Mouse (Mus musculus) limb, embryonic 11.5 days (tissue): Measurements from ENCODE around the gene Gm10260. TPM values are rescaled to one million over a fixed set of nuclear protein-coding genes. Genes with fewer than 3 reads are reported as not detected.
A peak's percentile ranks its signal among the peaks of the same experiment; 100 is the strongest.

ENCODE experiments used
- ATAC-seq: fragments of 200-750 bp; cut with Nextera tagmentation; 2 replicates; pipeline ENCODE4 v1.8.0; 2017; ENCODE audit warnings: low read depth; ENCODE audit not compliant: insufficient number of reproducible peaks, low FRiP score, low TSS enrichment
- DNase-seq: peaks from one replicate; pipeline ENCODE4 v3.0.0-alpha.2; 2015; ENCODE audit warnings: low spot score
- H3K27ac ChIP-seq: fragments of 300-500 bp; sonication (generic); replicated peaks from 2 replicates; pipeline ENCODE4 v1.5.1; 2014; ENCODE audit warnings: low read depth, mild to moderate bottlenecking, low read length
- H3K27me3 ChIP-seq: fragments of 300-500 bp; sonication (generic); 2 replicates; pipeline ENCODE4 v1.6.1; 2014; ENCODE audit warnings: mild to moderate bottlenecking, low read length, mixed read lengths; ENCODE audit not compliant: control insufficient read depth, insufficient read depth
- H3K36me3 ChIP-seq: fragments of 300-500 bp; sonication (generic); 2 replicates; pipeline ENCODE4 v1.6.1; 2014; ENCODE audit warnings: mild to moderate bottlenecking, low read length, moderate library complexity, mixed read lengths; ENCODE audit not compliant: control insufficient read depth, insufficient read depth
- H3K4me1 ChIP-seq: fragments of 300-500 bp; sonication (generic); 2 replicates; pipeline ENCODE4 v1.6.1; 2014; ENCODE audit warnings: low read length, mixed read lengths; ENCODE audit not compliant: control insufficient read depth, insufficient read depth
- H3K4me2 ChIP-seq: fragments of 300-500 bp; sonication (generic); 2 replicates; pipeline ENCODE4 v1.6.1; 2014; ENCODE audit warnings: low read depth, mild to moderate bottlenecking, moderate library complexity; ENCODE audit not compliant: severe bottlenecking
- H3K4me3 ChIP-seq: fragments of 300-500 bp; sonication (generic); 2 replicates; pipeline ENCODE4 v1.5.1; 2014; ENCODE audit warnings: low read depth, low read length
- H3K9ac ChIP-seq: fragments of 300-500 bp; sonication (generic); 2 replicates; pipeline ENCODE4 v1.6.1; 2014; ENCODE audit warnings: mild to moderate bottlenecking, low read length
- H3K9me3 ChIP-seq: fragments of 300-500 bp; sonication (generic); 2 replicates; pipeline ENCODE4 v1.6.1; 2016; ENCODE audit warnings: low read length; ENCODE audit not compliant: control insufficient read depth
- WGBS: fragments of 180-500 bp; shearing (Covaris S2); extraction: QIAGEN DNeasy Blood & Tissue Kit; methylation state at CpG from one replicate; pipeline ENCODE4 v1.1.7; 2014; 5-methylcytosine and 5-hydroxymethylcytosine counted together
- polyA plus RNA-seq: library from polyadenylated mRNA; unstranded; fragments of >200 nt; fragmentation: Nextera tagmentation; extraction: Ambion mirVana; gene quantifications from 2 replicates; pipeline ENCODE4 v1.2.1, GENCODE M21; 2014

The Gm10260 gene
- polyA plus RNA-seq: 4.9 and 7.5 TPM in 2 replicates

DNA sequence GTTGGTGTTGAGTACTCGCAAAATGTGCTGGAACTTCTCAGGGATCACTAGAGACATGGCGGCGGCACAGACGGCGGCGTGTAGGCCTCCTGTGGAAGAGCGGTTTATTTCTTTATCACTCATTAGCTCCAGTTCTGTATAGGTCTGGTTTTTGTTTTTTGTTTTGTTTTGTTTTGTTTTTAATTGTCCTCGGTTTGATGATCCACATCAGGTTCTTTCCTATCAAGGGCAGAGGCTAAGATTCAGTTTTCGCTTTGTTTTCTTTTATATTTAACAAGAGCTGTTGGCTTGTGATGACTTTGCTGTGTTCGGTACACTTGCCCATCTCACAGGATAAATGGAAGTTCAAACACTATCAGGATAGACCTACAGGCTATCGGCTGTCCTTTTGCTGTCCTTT lies at the start of gene Gm10260:
Gene Gm10260 (minus strand): TSS at position 101 of the 400 bp plus-strand sequence.
- no peak within 1 kb of the TSS for H3K27ac ChIP-seq
- DNase-seq: no peak
- no peak for ATAC-seq
- no peaks in the 10 kb centered on the region for H3K36me3 ChIP-seq
- no peak within 1 kb of the TSS for H3K4me3 ChIP-seq
- 0 out of 2 replicates have a peak, but pooled peaks cover 3% of the 10 kb centered on the region for H3K4me1 ChIP-seq
- H3K9ac ChIP-seq: no peak within 1 kb of the TSS
- no peaks in the 10 kb centered on the region for H3K27me3 ChIP-seq
- H3K9me3 ChIP-seq: no peaks in the 10 kb centered on the region
- 95% methylated on average over 10 of the region's 11 CpGs for WGBS
- no peak within 1 kb of the TSS for H3K4me2 ChIP-seq

DNA sequence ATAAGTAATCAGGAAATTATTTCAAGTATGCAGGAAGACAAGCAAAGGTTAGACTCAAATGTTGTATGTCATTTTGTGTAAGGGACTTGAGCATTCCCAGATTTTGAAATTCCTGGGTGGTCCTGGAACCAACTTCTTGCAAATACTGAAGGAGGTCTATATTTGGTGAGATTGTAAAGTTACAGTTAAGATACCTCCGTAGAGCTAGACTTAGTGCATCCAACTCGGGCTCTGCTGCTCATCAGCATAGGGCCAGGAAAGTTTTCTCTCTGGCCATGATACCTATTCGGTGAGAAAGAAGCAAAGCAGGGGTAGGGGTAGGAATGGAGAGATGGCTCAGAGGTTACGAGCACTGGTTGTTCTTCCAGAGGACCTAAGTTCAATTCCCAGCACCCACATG lies 49.4 kb upstream of the Gm10260 start:
- H3K9me3 ChIP-seq: no peaks in the 10 kb centered on the region
- no peak overlapping the region for H3K4me2 ChIP-seq
- no peaks in the 10 kb centered on the region for H3K4me1 ChIP-seq
- 95% methylated on average over 4 of the region's 4 CpGs for WGBS
- DNase-seq: no peak
- no peak overlapping the region for H3K27ac ChIP-seq
- no peaks in the 10 kb centered on the region for H3K36me3 ChIP-seq
- no peaks in the 10 kb centered on the region for H3K27me3 ChIP-seq
- no peak overlapping the region for H3K4me3 ChIP-seq
- no peak overlapping the region for H3K9ac ChIP-seq
- no peak for ATAC-seq

DNA sequence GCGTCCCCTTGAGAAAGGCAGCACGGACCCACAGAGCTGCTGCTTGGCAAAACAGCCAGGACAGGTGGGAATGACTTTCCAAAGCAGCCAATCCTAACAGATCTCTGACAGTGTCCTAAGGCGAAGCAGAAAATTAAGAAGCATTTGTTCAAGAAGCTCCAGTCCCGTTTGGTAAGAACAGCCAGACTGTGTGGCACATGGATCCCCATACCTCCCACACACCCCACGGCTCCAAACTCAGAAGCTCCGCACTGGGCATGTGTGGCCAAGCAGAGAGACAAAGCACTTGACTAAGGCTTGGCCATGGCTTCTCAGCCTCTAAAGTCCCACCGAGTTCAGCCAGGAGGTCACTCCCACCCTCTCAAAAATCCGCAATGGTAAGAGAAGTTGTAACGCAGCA lies 45.5 kb upstream of the Gm10260 start:
- Histone ChIP-seq H3K27me3 (no peaks in the 10 kb centered on the region), H3K9me3 (no peaks in the 10 kb centered on the region), H3K4me2 (no peak overlapping the region), H3K27ac (no peak overlapping the region), H3K9ac (no peak overlapping the region), H3K4me3 (no peak overlapping the region), H3K4me1 (no peaks in the 10 kb centered on the region), H3K36me3 (no peaks in the 10 kb centered on the region)
- no peak for DNase-seq
- WGBS: 91% methylated on average over 9 of the region's 9 CpGs
- ATAC-seq: no peak

DNA sequence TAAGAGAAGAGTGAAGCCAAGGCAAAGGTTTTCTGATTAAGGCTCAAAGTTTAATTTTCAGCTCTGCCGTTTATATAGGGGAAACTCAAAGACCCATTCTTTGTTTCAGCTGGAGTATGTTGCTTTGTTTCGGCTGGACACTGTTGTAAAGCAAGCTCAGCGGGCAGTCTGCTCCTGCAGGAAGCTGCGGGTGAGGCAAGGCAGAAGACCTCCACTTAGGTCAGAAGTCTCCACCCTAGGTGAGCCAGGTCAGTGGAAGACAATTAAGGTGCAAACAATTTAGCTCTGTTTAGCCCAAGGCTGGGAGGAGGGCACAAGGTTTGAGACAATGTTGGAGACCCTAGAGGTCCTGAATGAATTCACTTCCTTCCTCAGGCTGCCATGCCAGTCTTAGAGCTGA lies 42.0 kb upstream of the Gm10260 start:
- no peak overlapping the region for H3K27ac ChIP-seq

DNA sequence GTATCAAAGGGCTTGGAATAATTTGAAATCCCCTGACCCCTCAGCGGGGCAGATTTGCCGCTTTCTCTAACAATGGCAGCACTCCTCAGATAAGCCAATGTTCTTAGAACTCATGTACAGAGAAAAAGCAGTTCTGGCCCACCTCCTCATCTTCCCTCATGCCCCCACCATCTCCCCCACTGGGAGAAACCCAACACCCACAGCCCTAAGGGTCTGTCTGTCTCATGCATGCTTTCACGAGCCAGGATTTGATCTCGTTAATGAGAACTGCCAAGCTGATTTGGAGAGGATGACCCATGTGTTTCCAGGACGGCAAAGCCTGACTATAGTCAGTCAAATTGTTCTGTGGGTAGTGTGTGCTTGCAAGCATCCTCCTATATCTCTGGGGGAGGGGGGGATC lies 37.0 kb upstream of the Gm10260 start:
- Histone ChIP-seq H3K9ac (no peak overlapping the region), H3K27me3 (no peaks in the 10 kb centered on the region), H3K9me3 (no peaks in the 10 kb centered on the region), H3K27ac (no peak overlapping the region), H3K4me1 (peaks cover 8% of the 10 kb centered on the region; the same call in 1 of the 2 replicates), H3K4me3 (no peak overlapping the region), H3K4me2 (no peak overlapping the region), H3K36me3 (no peaks in the 10 kb centered on the region)
- no peak for ATAC-seq
- DNase-seq: no peak
- 28% methylated on average over 5 of the region's 5 CpGs for WGBS

More for the DNA sequence above, 42.0 kb upstream of the Gm10260 start:
- H3K4me3 ChIP-seq: no peak overlapping the region
- WGBS: 83% methylated on average over 4 of the region's 4 CpGs
- DNase-seq: no peak
- no peak for ATAC-seq
- H3K36me3 ChIP-seq: no peaks in the 10 kb centered on the region
- H3K9me3 ChIP-seq: no peaks in the 10 kb centered on the region
- no peak overlapping the region for H3K9ac ChIP-seq
- H3K4me1 ChIP-seq: peaks cover 7% of the 10 kb centered on the region; the same call in 1 of the 2 replicates
- H3K4me2 ChIP-seq: no peak overlapping the region
- no peaks in the 10 kb centered on the region for H3K27me3 ChIP-seq

DNA sequence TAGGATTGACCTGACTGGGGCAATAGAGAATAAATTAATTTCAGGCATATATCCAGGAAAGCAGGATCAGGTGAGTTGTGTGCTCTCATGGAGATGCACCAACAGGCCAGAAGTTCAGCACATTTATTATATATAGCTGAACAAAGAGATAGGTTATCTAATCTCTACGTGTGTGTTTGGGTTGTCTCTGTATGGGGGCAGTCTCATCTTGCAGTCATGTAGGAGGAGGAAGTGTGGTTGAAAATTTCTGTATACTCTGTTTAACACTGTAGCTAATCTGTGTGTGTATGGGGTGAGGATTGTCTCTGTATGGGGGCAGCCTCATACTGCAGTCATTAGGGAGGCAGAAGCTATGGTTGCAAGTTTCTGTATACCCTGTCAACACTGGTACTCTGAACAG lies 34.3 kb upstream of the Gm10260 start:
- Histone ChIP-seq H3K4me1 (peaks cover 16% of the 10 kb centered on the region), H3K36me3 (no peaks in the 10 kb centered on the region), H3K4me2 (no peak overlapping the region), H3K9me3 (no peaks in the 10 kb centered on the region), H3K27me3 (no peaks in the 10 kb centered on the region), H3K27ac (no peak overlapping the region), H3K9ac (no peak overlapping the region), H3K4me3 (no peak overlapping the region)
- DNase-seq: no peak
- WGBS: 84% methylated on average over 1 of the region's 1 CpGs
- ATAC-seq: no peak

DNA sequence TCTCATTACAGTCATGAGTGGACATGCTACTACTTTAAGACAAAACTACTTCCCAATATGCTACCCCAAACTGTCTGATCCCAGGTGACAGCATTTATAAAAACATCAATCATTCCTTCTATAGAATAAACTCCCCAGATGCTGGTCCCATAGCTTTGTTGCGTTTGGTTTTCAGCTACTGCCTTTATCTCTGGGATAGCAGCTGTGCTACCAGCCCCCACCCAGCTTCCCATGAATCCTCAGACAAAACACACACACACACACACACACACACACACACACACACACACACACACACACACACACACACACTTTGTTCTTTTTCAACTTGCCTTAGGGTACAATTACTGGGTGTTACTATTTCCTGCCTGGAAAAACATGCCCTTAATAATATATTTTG lies 33.5 kb upstream of the Gm10260 start:
- no peak overlapping the region for H3K4me2 ChIP-seq
- H3K4me1 ChIP-seq: peaks cover 16% of the 10 kb centered on the region
- H3K27ac ChIP-seq: no peak overlapping the region
- WGBS: 50% methylated on average over 1 of the region's 1 CpGs
- no peaks in the 10 kb centered on the region for H3K9me3 ChIP-seq
- no peak for DNase-seq
- H3K4me3 ChIP-seq: no peak overlapping the region
- H3K9ac ChIP-seq: no peak overlapping the region
- no peaks in the 10 kb centered on the region for H3K27me3 ChIP-seq
- no peak for ATAC-seq
- no peaks in the 10 kb centered on the region for H3K36me3 ChIP-seq

DNA sequence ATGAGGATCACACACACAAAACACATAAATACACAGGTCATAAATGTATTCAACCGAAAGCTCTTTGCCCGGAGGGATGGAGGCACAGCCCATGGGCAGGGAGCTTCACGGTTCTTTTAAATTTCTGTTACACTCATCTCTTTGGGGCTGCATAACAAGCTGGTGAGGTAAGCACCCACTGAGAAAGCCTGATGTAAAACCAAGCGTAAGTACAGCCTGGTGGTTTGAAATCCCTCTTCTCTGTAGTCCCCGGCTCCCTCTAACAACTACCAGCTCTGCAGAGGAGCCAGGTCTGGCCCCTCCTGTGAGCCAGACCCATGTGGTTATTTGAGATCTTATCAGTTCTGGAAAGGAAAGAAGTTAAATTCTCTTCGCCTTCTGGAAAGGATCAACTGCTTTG lies 31.2 kb upstream of the Gm10260 start:
- Histone ChIP-seq H3K27ac (peak overlapping the region; percentile 57; the same call in 1 of the 2 replicates), H3K9ac (no peak overlapping the region), H3K36me3 (no peaks in the 10 kb centered on the region), H3K4me3 (no peak overlapping the region), H3K27me3 (no peaks in the 10 kb centered on the region), H3K4me2 (no peak overlapping the region), H3K4me1 (peaks cover 21% of the 10 kb centered on the region), H3K9me3 (no peaks in the 10 kb centered on the region)
- ATAC-seq (peak; percentile 82), DNase-seq (peak; percentile 39)
- WGBS: 10% methylated on average over 6 of the region's 6 CpGs

DNA sequence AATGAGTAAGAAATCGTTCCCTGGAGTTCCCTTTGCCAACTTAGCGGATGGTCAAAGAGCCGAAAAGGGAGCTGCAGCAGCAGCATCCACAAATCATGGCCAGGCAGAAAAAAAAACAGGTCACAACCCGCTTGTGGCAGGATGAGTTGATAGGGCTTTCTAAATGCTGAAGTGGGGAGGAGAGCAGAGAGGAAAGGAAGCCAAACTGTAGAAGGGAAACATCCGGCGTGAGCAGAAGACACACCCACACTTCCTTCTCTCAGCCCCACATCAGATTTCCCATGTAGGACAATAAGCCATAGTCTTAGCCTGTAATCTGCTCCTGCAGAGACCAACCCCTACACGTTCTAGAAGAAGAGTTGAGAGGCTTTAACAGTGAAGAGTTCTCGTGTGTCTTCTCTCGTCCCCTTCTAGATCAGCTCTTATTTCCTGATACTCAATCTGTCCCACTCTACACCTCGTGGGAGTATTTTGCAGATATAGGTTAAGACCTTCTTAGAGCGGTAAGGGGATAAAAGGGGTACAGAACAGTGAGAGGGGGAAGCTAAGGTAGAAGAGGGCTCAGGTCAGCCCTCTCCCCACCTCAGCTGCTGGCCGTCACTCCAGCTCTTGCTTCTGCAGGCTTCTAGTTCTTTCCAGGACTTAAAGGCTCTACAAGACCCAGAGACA lies 29.5 kb upstream of the Gm10260 start:
- DNase-seq: no peak

More for the DNA sequence above, 29.5 kb upstream of the Gm10260 start:
- Histone ChIP-seq H3K27me3 (no peaks in the 10 kb centered on the region), H3K27ac (no peak overlapping the region), H3K4me2 (no peak overlapping the region), H3K4me3 (no peak overlapping the region), H3K4me1 (peaks cover 28% of the 10 kb centered on the region), H3K36me3 (no peaks in the 10 kb centered on the region), H3K9ac (no peak overlapping the region), H3K9me3 (no peaks in the 10 kb centered on the region)
- 82% methylated on average over 12 of the region's 12 CpGs for WGBS
- no peak for ATAC-seq
